Mouse (Mus musculus): ENCODE results near the gene Aldoc.
A peak's percentile ranks its signal among the peaks of the same experiment; 100 is the strongest.

Aldoc gene

DNA sequence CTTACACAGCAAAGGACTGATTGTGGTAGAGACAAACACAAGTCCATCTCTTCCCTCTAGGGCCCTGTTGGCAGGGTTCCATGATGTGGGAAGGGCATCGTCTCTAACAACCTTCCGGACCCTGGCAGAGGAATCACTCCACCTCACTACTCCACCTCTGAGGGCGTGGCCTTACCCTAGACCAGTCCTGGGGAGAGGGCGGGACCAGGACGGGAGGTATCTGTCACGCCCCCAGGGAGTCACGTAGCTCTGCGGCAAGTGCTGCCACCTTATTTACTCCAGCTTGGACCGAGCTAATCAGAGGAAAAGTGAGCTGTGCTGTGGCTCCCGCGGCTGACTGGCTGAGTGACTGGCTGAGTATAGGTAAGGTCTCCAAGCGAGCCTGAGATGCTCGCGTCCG lies at the start of gene Aldoc:
Gene Aldoc, plus strand, starts transcription at position 109 of the 400 bp plus-strand sequence.
- DNase-seq: peak; percentile 61 to 81

DNA sequence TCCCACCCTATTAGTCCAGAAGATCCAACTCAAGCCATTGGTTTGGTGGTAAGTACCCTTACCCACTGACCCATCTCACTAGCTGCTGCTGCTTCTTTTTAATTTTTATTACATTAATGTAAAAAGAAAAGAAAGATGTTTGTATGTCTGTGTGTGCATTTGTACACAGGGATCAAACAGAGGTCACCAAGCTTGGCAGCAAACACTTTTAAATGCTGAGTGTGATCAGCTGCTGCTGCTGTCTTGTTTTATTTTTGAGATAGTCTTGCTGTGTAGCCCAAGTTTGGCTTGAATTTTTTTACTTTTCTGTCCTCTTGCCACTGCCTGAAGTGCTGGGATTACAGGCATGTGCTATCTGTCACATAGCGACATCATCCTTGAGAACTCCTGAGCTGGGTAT lies 47.2 kb upstream of the Aldoc start:
- no peak for DNase-seq

DNA sequence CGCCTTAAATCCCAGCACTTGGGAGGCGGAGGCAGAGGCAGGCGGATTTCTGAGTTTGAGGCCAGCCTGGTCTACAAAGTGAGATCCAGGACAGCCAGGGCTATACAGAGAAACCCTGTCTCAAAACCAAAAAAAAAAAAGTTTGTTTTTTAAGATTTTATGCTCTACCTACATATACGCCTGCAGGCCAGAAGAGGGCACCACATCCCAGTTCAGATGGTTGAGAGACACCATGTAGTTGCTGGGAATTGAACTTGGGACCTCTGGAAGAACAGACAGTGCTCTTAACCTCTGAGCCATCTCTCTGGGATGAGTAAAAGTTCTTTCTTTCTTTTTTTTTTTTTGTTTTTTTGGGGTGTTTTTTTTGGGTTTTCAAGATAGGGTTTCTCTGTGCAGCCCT lies 46.6 kb upstream of the Aldoc start:
- DNase-seq: peak in 1 of 2 experiments; percentile 8

DNA sequence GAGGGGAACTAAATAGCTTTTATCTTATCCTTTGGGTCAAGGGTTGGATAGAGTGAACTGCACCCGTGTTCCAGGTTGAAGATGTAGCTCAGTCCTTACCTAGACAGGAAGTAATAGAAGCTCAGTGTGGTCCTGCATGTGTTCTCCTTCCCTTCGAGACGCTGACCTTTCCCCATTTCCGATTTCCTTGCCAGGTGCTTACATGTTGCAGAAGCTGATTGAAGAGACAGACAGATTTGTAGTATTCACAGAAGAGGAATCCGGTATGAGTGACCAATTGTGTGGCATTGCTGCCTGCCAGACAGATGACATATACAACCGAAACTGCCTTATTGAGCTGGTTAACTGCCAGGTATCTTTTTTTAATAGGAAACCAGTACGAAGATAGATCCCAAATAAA lies 43.9 kb upstream of the Aldoc start:
- DNase-seq: no peak

DNA sequence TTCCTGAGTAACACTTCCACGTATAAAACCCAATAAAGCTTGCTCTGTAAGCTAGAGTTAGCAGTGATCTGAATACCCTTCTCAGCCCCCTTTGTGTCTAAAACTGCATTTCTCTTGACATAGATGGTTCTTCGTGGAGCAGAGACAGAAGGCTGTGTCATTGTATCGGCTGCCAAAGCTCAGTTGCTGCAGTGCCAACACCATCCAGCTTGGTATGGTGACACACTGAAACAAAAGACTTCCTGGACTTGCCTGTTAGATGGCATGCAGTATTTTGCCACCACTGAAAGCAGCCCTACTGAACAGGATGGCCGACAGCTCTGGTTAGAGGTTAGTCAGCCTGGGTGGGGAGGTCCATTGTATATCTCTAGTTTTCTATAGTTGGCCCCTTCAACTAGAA lies 43.2 kb upstream of the Aldoc start:
- DNase-seq: no peak

DNA sequence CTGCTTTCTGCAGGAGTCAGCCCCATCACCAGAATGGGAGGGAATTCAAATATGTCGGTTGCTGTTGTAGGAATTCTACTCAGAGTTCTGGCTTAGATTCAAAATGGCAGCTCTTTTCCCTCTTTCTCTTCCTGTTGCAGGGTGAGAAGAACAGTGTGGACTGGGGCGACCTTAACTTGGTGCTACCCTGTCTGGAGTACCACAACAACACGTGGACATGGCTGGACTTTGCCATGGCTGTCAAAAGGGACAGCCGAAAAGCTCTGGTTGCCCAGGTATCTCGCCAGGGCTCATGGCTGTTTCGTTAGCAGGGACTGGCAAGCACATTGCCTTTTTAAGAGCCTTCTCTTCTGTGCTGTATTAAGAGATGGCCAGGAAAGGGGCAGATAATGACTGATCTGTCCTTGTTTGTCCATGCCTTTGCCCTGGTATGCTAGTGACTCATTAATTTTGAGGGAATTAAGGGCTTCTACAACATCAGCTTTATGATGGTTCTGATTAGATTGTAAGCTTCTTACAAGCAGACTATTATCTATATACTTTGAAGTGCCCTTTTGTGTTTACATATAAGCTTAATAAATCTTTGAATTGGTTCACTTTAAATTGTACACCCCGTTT lies 33.5 kb upstream of the Aldoc start:
- no peak for DNase-seq

DNA sequence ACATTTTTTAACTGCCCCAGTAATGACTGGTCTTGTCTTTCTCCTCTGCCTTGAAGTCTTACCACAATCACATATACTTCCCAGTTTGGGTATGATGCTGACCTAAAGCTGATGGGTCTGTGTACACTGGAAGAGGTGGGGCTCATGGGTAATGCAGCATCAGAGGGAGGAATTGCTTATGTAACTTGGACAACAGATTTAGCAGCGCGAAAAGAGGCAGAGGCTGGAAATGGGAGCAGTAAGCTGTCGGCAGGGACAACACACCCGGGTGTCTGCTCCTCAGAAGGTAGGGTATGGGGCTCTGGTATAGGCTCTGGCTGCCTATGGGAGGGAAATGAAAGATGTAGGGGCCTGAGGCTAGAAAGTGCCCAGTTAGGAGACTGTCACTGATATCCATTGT lies 32.1 kb upstream of the Aldoc start, which contains the start of gene BC030499:
Gene BC030499, plus strand, starts transcription at position 188 of the 400 bp plus-strand sequence.
- DNase-seq: no peak

DNA sequence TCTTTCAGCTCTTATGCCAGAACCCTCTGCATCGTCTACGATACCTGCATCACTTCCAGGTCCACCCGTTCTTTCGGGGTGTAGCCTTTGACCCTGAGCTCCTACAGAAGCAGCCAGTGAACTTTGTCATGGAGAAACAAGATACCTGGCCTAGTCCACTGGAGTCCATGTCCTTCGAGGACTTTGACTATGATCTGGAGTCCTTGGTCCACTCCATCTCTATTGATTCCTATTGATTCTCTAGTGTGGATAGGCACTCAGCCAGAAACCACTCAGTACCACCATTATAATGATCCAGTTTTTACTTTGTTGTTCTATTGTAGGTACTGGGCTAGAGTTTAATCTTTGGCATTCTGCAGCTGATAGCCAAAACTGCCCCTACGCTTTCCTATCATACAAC lies 28.2 kb upstream of the Aldoc start:
- no peak for DNase-seq

DNA sequence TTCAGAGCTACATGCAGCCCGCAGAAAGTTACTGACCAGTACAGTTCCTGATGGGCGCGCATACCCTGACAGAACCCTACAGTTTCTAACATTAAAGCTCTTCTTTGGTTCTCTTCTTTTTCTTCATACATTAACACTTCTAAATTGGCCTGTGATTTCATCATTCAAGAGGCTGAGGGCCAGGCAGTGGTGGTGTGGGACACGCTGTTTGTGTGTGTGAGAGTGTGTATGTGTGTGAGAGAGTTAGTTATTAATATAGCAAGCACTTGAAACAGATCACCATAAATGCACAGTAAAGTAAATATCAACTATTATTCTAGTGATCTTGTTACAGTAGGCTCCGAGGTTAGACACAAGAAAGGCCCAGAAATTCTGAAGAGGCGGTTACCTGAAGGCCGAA lies 21.9 kb upstream of the Aldoc start:
- no peak for DNase-seq

DNA sequence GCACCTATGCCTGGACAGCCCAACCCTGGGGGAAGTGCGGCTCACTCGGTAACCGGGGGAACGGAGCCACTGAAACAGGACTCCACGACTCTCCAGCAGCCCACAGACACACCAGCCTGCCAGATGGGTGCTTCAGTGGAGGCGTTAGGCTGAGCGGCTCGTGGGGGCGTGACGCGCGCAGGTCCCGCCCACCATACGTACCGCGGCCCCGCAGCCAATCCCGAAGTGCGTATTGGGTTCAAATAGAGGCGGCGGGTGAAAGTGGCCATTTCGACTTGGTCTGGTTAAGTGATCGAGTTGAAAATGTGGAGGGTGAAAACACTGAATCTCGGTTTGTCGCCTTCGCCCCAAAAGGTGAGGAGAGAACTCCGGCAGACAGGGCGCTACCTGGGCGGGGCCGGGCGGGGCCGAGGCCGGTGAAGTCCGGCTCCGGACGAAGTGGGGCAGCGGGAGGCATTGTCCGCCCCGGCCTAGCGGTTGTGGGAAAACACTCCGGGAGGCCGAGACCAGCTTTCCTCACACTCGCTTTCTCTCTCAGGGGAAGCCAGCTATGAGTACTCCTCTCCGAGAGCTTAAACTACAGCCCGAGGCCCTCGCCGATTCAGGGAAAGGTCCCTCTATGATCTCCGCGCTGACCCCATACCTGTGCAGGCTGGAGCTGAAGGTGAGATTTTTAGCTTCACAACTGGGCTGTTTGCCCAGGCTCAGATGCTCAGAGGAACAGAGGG lies 21.2 kb upstream of the Aldoc start, which contains the start of gene Spag5:
Gene Spag5, plus strand, starts transcription at position 173 of the 728 bp plus-strand sequence.
- peak; percentile 89 to 91 for DNase-seq

DNA sequence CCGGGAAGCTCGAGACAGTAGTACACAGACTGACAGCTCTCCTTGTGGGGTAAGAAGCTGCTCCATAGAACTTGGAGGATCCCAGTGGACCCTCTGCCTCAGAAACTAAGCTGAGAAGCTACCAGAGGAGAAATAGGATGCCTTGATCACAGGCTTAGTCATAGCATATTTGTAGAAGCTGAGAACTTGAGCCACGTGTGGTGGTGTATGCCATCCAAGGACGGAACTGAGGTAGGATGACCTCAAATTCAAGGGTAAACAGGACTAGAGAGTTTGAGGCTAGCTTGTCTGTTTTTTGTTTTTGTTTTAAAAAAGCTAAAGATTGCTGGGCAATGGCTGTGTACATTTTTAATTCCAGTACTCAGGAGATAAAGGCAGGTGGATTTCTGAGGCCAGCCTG lies 17.5 kb upstream of the Aldoc start:
- no peak for DNase-seq

DNA sequence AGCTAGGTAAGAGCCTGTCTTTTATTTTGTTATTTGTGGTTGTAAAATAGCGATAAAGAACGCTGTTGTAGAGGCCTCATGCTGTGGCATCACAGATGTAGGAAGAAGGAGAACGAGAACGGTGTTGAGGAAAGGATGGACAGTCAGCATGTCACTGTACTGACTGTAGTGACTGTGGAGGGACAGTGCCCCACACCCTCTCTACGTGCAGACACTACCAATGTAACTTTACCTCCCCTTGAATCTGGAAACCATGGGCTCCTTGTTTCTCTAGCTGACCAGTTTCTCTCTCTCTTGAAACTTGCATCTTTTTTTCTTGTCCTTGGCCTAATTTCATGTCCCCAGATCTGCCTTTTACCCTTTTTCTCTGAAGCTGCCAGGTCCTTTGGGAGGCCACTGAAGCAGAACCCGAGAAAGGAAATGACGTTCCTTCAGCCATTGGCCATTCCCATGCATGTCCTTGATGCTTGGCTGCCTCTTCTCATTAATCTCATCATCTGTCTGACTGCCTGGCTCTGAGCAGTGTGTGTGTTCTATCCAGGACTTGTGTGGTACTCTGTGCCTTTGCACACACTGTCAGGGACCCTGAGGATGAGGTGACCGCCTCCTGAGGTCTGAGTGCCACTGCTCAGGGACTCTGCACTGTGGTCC lies 11.8 kb upstream of the Aldoc start:
- no peak for DNase-seq

DNA sequence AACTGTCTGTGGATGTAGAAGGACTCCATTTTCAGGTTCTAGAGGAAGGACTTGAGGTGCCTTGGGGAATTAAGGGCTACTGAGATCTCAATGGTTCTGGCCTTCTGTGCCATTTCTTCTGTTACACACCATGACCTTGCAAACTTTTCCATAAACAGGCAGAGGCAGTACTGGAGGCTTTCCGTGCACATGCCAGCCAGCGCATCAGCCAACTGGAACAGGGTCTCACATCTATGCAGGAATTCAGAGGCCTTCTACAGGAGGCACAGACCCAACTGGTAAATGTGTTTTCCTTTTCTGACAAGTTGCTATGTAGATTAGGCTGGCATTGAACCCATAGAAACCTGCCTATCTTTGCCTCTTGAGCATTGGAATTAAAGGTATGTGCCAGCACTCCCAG lies 9.1 kb upstream of the Aldoc start:
- no peak for DNase-seq

DNA sequence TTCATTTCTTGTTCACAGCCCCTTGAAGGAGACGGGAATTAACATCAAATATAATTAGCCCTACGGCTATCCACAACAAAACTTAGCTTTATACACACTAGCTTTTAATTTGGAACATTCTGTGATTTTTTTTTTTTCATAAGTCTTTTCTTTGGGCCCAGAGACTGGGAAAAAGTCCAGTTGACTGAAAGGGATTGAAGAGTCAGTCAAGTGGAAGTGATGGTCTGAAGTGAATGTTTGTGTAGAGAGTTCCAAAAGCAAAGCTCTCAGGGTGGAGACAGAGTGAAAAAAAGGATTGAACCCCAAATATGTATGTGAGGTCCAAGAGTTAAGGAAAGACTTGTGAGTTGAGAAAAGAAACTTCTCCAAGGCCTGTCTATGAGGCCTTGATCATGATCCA lies 4.4 kb upstream of the Aldoc start:
- no peak for DNase-seq

DNA sequence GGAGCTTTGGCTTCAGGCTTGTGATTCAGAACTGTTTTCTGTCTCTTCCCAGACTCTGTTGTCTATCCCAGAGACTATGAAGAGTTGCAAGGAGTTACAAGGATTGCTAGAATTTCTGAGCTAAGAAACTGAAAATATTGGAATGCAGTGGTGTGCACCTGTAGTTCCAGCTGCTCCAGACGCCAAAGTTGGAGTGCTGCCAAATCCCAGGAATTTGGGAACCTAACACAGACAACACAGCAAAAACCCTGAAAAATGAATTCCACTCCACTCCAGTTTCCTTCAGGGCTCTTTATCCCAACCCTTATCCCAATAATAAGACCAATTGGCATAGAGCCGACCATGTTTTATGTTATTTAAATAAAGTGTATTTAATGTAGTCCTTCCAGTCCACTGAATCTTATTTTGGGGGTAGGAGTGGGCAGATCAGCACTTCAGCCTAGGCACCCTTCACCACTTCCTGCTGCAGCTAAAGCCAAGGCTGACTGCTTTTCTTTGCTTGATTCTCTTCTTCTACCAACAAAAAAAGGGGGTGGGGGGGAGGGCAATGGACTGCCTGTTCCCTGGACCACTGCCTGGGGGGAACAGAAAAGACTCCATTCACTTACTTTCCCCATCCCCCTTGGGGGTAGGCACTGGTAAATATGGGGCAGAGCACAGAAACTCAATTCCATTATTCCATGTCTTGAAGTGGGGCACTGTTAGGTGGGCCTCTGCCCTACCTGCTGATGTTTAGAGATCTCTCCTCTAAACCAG lies 514 bp upstream of the Aldoc start:
- DNase-seq: no peak

DNA sequence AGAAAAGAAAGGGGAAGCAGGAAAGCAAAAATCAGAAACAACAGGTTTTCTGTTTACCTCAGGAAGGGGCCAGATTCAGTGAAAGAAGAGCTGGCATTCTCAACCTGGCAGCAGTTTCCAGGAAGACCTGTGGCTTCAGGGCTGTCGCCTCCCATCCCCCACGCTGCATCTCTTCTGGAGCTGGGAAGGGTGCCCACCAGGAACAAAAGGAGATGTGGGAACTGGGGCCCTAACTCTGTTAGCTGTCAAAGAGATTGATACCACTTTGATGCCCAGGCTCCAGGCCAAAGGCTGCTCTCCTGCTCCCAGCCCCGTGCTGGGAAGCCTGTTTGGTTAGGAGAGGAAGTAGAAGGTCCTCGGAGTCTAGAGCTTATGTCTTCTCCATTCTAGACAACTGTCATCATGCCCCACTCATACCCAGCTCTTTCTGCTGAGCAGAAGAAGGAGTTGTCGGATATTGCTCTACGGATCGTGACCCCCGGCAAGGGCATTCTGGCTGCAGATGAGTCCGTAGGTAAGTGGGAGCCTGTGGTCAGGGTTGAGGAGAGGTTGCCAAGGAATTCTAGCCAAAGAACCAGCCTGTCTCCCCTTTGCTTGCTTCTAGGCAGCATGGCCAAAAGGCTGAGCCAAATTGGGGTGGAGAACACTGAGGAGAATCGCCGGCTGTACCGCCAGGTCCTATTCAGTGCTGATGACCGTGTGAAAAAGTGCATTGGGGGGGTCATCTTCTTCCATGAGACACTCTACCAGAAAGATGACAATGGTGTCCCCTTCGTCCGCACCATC lies 1.4 kb downstream of the Aldoc start:
- DNase-seq: no peak

DNA sequence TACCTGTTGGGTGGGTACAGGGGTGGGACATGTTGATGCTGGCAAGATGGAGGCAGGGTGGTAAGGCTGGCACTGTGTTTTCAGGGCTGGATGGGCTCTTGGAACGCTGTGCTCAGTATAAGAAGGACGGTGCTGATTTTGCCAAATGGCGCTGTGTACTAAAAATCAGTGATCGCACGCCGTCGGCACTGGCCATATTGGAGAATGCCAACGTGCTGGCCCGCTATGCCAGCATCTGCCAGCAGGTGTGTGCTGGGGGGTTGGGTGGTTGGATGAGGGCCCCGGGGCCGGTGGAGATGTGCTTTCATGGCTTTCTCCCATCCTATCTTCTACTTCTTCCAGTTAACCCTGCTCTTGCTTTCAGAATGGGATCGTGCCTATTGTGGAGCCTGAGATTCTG lies 2.2 kb downstream of the Aldoc start:
- no peak for DNase-seq

DNA sequence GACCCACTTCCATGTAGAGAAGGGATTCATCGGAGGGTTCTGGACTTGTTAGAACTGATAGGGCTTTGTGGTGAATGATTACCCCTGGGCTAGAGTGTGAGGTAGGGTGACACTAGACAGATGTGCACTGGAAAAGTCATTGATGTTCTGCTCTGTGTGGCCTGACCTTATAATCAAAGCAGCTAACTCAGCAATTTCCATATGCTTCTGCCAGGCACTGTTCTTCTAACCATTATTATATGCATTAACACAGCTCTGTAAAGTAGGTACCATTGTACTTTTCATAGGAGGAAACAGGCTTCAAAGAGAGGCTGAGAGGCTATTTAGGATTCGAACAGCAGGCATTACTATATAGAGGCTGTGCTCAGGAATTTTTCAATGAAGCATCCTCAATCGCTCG lies 4.4 kb downstream of the Aldoc start:
- DNase-seq: no peak

DNA sequence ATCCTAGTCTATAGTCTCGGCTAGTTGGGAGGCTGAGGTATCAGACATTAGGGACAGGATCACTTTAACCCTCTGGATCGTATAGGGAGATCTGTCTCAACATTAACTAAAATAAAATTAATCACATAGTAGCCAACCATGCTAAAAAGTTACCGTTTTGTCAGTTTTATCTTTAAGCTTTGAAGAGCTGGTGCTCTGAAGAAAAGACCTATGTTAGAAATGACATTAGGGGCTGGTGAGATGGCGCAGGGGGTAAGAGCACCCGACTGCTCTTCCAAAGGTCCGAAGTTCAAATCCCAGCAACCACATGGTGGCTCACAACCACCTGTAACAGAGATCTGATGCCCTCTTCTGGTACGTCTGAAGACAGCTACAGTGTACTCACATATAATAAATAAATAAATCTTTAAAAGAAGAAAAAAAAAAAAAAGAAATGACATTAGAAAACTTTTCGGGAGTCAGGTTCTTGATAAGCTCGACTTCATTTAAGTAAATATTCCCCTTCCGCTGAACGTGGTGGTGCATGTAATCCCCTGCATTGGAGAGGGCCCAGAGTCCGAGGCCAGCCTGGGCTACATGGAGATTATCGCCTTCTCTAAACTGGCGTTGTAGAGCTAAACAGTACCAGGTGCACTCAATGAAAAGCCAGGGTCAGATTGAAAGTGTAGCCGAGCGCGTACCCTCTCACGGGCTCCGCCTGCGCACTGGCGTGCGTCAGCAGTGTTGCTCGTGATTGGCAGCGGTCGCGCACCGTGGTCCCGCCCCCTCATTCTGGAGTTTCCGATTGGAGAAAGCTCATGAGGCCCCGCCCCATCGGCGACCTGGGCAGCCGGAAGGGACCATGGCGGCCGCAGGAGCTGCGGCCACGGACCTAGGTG lies 5.1 kb downstream of the Aldoc start, which contains the start of gene Pigs:
Gene Pigs, plus strand, starts transcription at position 782 of the 878 bp plus-strand sequence.
- DNase-seq: peak; percentile 95 to 96

DNA sequence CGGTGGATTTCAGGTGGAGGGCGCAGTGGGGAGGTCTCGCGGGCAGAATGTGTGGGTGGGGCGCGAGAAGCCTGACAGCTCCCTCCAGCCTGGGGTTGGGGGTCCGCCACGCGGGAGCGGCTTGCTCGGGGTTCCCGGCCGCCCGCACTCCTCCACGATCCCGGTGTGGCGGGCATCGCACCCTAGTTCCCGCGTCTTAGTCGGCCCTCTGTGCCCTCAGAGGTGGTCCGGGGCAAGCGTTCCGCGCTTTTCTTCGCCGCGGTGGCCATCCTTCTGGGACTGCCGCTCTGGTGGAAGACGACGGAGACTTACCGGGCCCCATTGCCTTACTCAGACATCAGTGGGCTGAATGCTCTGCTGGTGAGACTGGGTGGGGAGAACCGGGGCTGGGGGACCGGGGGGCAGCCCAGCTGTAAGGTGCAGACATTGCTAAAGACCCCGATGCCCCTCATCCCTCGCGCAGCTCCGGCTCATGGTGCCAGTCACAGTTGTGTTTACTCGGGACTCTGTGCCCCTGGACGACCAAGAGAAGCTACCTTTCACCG lies 5.8 kb downstream of the Aldoc start:
- DNase-seq: no peak

DNA sequence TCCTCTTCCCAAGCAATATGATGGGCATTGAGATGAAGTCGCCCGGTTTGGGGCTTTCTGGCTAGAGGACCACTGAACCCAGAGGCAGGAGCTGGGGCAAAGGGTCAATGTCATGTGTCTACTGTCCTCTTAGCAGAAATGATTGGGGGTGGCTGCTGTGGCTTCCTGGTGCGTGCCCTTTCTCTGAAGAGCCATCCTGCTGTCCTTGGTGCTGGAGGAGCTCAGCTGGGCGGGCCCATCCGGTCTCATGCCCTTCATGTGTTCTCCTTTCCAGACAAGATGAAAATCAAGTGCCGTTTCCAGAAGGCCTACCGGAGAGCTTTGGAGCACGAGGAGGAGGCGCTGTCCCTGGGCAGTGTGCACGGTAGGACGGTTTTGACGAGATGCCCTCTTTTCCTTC lies 9.9 kb downstream of the Aldoc start:
- DNase-seq: no peak

Data from thymus, postnatal 36 days (tissue).